Mouse (Mus musculus) stomach, embryonic 15.5 days (tissue): ENCODE data around the gene Tpi1. TPM values are rescaled to one million over a fixed set of nuclear protein-coding genes. Genes with fewer than 3 reads are reported as not detected.
"Not testable (repeated sequence)": the region's sequence is repeated elsewhere in the genome, so short reads cannot be mapped to it uniquely, and the experiment has no call there.

Experiments used
- ATAC-seq: fragments of 200-750 bp; cut with Nextera tagmentation; 2 replicates; pipeline ENCODE4 v1.8.0; 2017; ENCODE audit warnings: low read depth, moderate number of reproducible peaks, moderate TSS enrichment; ENCODE audit not compliant: insufficient read depth, low FRiP score
- H3K27ac ChIP-seq: fragments of 300-500 bp; sonication (generic); 2 replicates; pipeline ENCODE4 v1.5.1; 2015; ENCODE audit warnings: mild to moderate bottlenecking, inconsistent platforms
- H3K27me3 ChIP-seq: fragments of 300-500 bp; sonication (generic); replicated peaks from 2 replicates; pipeline ENCODE4 v1.6.1; 2015; ENCODE audit warnings: inconsistent platforms
- H3K36me3 ChIP-seq: fragments of 300-500 bp; sonication (generic); 2 replicates; pipeline ENCODE4 v1.6.1; 2015; ENCODE audit warnings: inconsistent platforms
- H3K4me1 ChIP-seq: fragments of 300-500 bp; sonication (generic); 2 replicates; pipeline ENCODE4 v1.6.1; 2015; ENCODE audit warnings: inconsistent platforms
- H3K4me2 ChIP-seq: fragments of 300-500 bp; sonication (generic); 2 replicates; pipeline ENCODE4 v1.6.1; 2015; ENCODE audit warnings: mild to moderate bottlenecking, inconsistent platforms
- H3K4me3 ChIP-seq: fragments of 300-500 bp; sonication (generic); replicated peaks from 2 replicates; pipeline ENCODE4 v1.5.1; 2015; ENCODE audit warnings: inconsistent platforms
- H3K9ac ChIP-seq: fragments of 300-500 bp; sonication (generic); 2 replicates; pipeline ENCODE4 v1.6.1; 2015; ENCODE audit warnings: inconsistent platforms
- H3K9me3 ChIP-seq: fragments of 300-500 bp; sonication (generic); 2 replicates; pipeline ENCODE4 v1.6.1; 2016; ENCODE audit warnings: inconsistent platforms
- WGBS: fragments of 180-500 bp; shearing (Covaris S2); methylation state at CpG from one replicate; pipeline ENCODE4 v1.1.7; 2015; 5-methylcytosine and 5-hydroxymethylcytosine counted together
- polyA plus RNA-seq: library from polyadenylated mRNA; unstranded; fragments of >200 nt; fragmentation: Nextera tagmentation; extraction: Ambion mirVana; gene quantifications from 2 replicates; pipeline ENCODE4 v1.2.1, GENCODE M21; 2015

The Tpi1 gene
- polyA plus RNA-seq, 1 experiment from 2014 or later = 914 TPM

GRCm38 (mm10) chr6:124856321-124856720 lies 42.2 kb upstream of the Tpi1 start:
- peak; percentile 38; the same call in 1 of the 2 replicates for ATAC-seq
- no peak overlapping the region for H3K9ac ChIP-seq

GRCm38 (mm10) chr6:124854647-124855046 lies 40.6 kb upstream of the Tpi1 start:
- H3K4me2 ChIP-seq = no peak overlapping the region
- H3K4me1 ChIP-seq = peaks cover 22% of the 10 kb centered on the region
- ATAC-seq = no peak
- WGBS = 71% methylated on average over 12 of the region's 12 CpGs
- peaks cover 12% of the 10 kb centered on the region for H3K27me3 ChIP-seq
- H3K27ac ChIP-seq = no peak overlapping the region
- H3K36me3 ChIP-seq = peaks cover 6% of the 10 kb centered on the region; the same call in 1 of the 2 replicates
- no peak overlapping the region for H3K9ac ChIP-seq
- no peaks in the 10 kb centered on the region for H3K9me3 ChIP-seq
- no peak overlapping the region for H3K4me3 ChIP-seq

More at GRCm38 (mm10) chr6:124856321-124856720, 42.2 kb upstream of the Tpi1 start:
- peaks cover 13% of the 10 kb centered on the region for H3K27me3 ChIP-seq
- H3K27ac ChIP-seq = peak overlapping the region; percentile 95; the same call in 1 of the 2 replicates
- peaks cover 6% of the 10 kb centered on the region; the same call in 1 of the 2 replicates for H3K36me3 ChIP-seq
- peak overlapping the region; percentile 82 for H3K4me3 ChIP-seq
- H3K4me1 ChIP-seq = peaks cover 22% of the 10 kb centered on the region
- no peaks in the 10 kb centered on the region for H3K9me3 ChIP-seq
- peak overlapping the region; percentile 92 for H3K4me2 ChIP-seq
- WGBS = 10% methylated on average over 14 of the region's 14 CpGs

- ATAC-seq = no peak
- H3K27ac ChIP-seq = no peak overlapping the region
- H3K27me3 ChIP-seq = no peaks in the 10 kb centered on the region
- no peak overlapping the region for H3K4me2 ChIP-seq
- H3K4me1 ChIP-seq = peaks cover 8% of the 10 kb centered on the region; the same call in 1 of the 2 replicates
- no peaks in the 10 kb centered on the region for H3K9me3 ChIP-seq
- no peak overlapping the region for H3K9ac ChIP-seq
- WGBS = 60% methylated on average over 8 of the region's 8 CpGs
- H3K4me3 ChIP-seq = no peak overlapping the region
- peaks cover 6% of the 10 kb centered on the region; the same call in 1 of the 2 replicates for H3K36me3 ChIP-seq
Measured at GRCm38 (mm10) chr6:124850535-124850934, 36.4 kb upstream of the Tpi1 start.

- 8% methylated on average over 9 of the region's 9 CpGs for WGBS
- peak; percentile 48; the same call in 1 of the 2 replicates for ATAC-seq
Measured at GRCm38 (mm10) chr6:124847305-124847704, 33.2 kb upstream of the Tpi1 start.

GRCm38 (mm10) chr6:124840241-124841167 lies 26.4 kb upstream of the Tpi1 start, which contains the start of gene Gnb3:
Gene Gnb3 (minus strand): TSS chr6:124840275.
- 0 out of 2 replicates have a peak within 1 kb of the TSS, but pooled peaks have one; percentile 3 for H3K4me2 ChIP-seq
- no peak for ATAC-seq
- WGBS = 24% methylated on average over 15 of the region's 15 CpGs

More at GRCm38 (mm10) chr6:124847305-124847704, 33.2 kb upstream of the Tpi1 start:
- no peak overlapping the region for H3K9ac ChIP-seq
- no peaks in the 10 kb centered on the region for H3K9me3 ChIP-seq
- no peak overlapping the region for H3K4me3 ChIP-seq
- H3K27me3 ChIP-seq = no peaks in the 10 kb centered on the region
- H3K36me3 ChIP-seq = peaks cover 5% of the 10 kb centered on the region; the same call in 1 of the 2 replicates
- 0 out of 2 replicates have a peak, but pooled peaks cover 2% of the 10 kb centered on the region for H3K4me1 ChIP-seq
- H3K4me2 ChIP-seq = no peak overlapping the region
- no peak overlapping the region for H3K27ac ChIP-seq

GRCm38 (mm10) chr6:124839805-124840204 lies 25.7 kb upstream of the Tpi1 start:
- H3K4me3 ChIP-seq = no peak overlapping the region
- H3K9me3 ChIP-seq = no peaks in the 10 kb centered on the region
- WGBS = 16% methylated on average over 8 of the region's 8 CpGs
- H3K4me1 ChIP-seq = peaks cover 18% of the 10 kb centered on the region
- H3K4me2 ChIP-seq = 0 out of 2 replicates have a peak overlapping the region, but pooled peaks have one; percentile 3
- ATAC-seq = peak; percentile 11; the same call in 1 of the 2 replicates
- H3K36me3 ChIP-seq = peaks cover 7% of the 10 kb centered on the region; the same call in 1 of the 2 replicates
- H3K27ac ChIP-seq = no peak overlapping the region
- H3K27me3 ChIP-seq = no peaks in the 10 kb centered on the region
- H3K9ac ChIP-seq = no peak overlapping the region

More at GRCm38 (mm10) chr6:124840241-124841167, 26.4 kb upstream of the Tpi1 start, which contains the start of gene Gnb3:
- H3K27me3 ChIP-seq = no peaks in the 10 kb centered on the region
- peaks cover 18% of the 10 kb centered on the region for H3K4me1 ChIP-seq
- no peak within 1 kb of the TSS; the same call in 1 of the 2 replicates for H3K27ac ChIP-seq
- no peak within 1 kb of the TSS for H3K4me3 ChIP-seq
- no peak within 1 kb of the TSS for H3K9ac ChIP-seq
- no peaks in the 10 kb centered on the region for H3K9me3 ChIP-seq
- peaks cover 7% of the 10 kb centered on the region; the same call in 1 of the 2 replicates for H3K36me3 ChIP-seq

GRCm38 (mm10) chr6:124836411-124836810 lies 22.3 kb upstream of the Tpi1 start:
- Histone ChIP-seq H3K27ac (no peak overlapping the region), H3K9me3 (no peaks in the 10 kb centered on the region), H3K4me1 (peaks cover 18% of the 10 kb centered on the region), H3K4me2 (no peak overlapping the region), H3K4me3 (no peak overlapping the region), H3K36me3 (peaks cover 18% of the 10 kb centered on the region; the same call in 1 of the 2 replicates), H3K27me3 (no peaks in the 10 kb centered on the region), H3K9ac (no peak overlapping the region)
- WGBS = 74% methylated on average over 7 of the region's 7 CpGs
- ATAC-seq = no peak

- Histone ChIP-seq H3K9ac (no peak overlapping the region), H3K9me3 (no peaks in the 10 kb centered on the region), H3K4me3 (no peak overlapping the region), H3K4me1 (peaks cover 21% of the 10 kb centered on the region), H3K27me3 (no peaks in the 10 kb centered on the region), H3K27ac (no peak overlapping the region), H3K36me3 (0 out of 2 replicates have a peak, but pooled peaks cover 15% of the 10 kb centered on the region), H3K4me2 (no peak overlapping the region)
- WGBS = 71% methylated on average over 10 of the region's 10 CpGs
- no peak for ATAC-seq
Measured at GRCm38 (mm10) chr6:124835531-124835930, 21.4 kb upstream of the Tpi1 start.

GRCm38 (mm10) chr6:124834512-124835081 lies 20.5 kb upstream of the Tpi1 start:
- Histone ChIP-seq H3K9ac (no peak overlapping the region), H3K9me3 (no peaks in the 10 kb centered on the region), H3K4me1 (peaks cover 17% of the 10 kb centered on the region), H3K27me3 (no peaks in the 10 kb centered on the region), H3K4me2 (no peak overlapping the region), H3K36me3 (0 out of 2 replicates have a peak, but pooled peaks cover 15% of the 10 kb centered on the region), H3K27ac (peak overlapping the region; percentile 51; the same call in 1 of the 2 replicates), H3K4me3 (no peak overlapping the region)
- 76% methylated on average over 6 of the region's 6 CpGs for WGBS
- no peak for ATAC-seq

- Histone ChIP-seq H3K27ac (no peak overlapping the region), H3K36me3 (0 out of 2 replicates have a peak, but pooled peaks cover 15% of the 10 kb centered on the region), H3K27me3 (no peaks in the 10 kb centered on the region), H3K9ac (no peak overlapping the region), H3K4me3 (no peak overlapping the region), H3K9me3 (no peaks in the 10 kb centered on the region), H3K4me1 (peaks cover 15% of the 10 kb centered on the region; the same call in 1 of the 2 replicates), H3K4me2 (no peak overlapping the region)
- no peak for ATAC-seq
- WGBS = 93% methylated on average over 8 of the region's 8 CpGs
Measured at GRCm38 (mm10) chr6:124831649-124832048, 17.6 kb upstream of the Tpi1 start.

GRCm38 (mm10) chr6:124831199-124831598 lies 17.1 kb upstream of the Tpi1 start:
- not testable (repeated sequence) for ATAC-seq, H3K27ac ChIP-seq, H3K27me3 ChIP-seq, H3K9ac ChIP-seq, H3K9me3 ChIP-seq
- WGBS = 92% methylated on average over 4 of the region's 4 CpGs
- Histone ChIP-seq H3K36me3 (0 out of 2 replicates have a peak, but pooled peaks cover 15% of the 10 kb centered on the region), H3K4me1 (peaks cover 15% of the 10 kb centered on the region; the same call in 1 of the 2 replicates), H3K4me2 (peak overlapping the region; percentile 78), H3K4me3 (peak overlapping the region; percentile 79)
